ENCODE assay signal across 17 mouse cellular contexts in the genomic region with DNA sequence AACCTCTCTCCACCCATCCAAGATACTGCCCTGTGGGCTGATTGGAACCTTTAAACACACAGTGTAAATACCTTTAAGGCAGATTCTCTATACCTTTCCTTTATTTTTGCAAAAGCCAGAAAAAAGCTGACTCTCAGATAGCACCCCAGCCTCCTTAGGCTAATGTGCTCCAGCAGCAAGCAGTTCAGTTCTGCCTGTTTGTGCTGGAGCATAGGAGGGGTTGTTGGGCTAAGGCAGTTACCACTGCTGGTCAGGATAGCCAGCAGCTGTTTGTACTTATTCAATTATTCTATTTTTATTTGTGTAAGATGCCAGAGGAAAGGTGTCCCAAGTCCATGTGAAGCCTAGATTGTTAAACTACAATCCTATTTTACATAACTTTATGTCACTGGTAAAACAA. TPM values are rescaled to one million over a fixed set of nuclear protein-coding genes. Genes with fewer than 3 reads are reported as not detected.
DNase-seq lines count a peak whose midpoint lies in the region; ATAC-seq and TF ChIP-seq lines count a peak whose summit lies in the region.
"Had no signal": no experiment of that assay in that cellular context is flagged by ENCODE, and none has a peak within 500 bp of the region (broad histone marks: within the 10 kb centered on the region; RNA-seq: fewer than 3 reads in every experiment).

No protein-coding gene starts in this region.

- no peaks in the 10 kb centered on the region for H3K36me3 ChIP-seq in heart, embryonic 12.5 days
- no peaks in the 10 kb centered on the region for H3K36me3 ChIP-seq in lung, embryonic 14.5 days (ENCODE audit: insufficient read depth)
- no peaks in the 10 kb centered on the region for H3K36me3 ChIP-seq in embryonic facial prominence, embryonic 14.5 days (ENCODE audit: control insufficient read depth, insufficient read depth, low read length)
- H3K36me3 ChIP-seq in limb, embryonic 14.5 days (ENCODE audit: control insufficient read depth, insufficient read depth, low read length) = no peaks in the 10 kb centered on the region
- H3K36me3 ChIP-seq: G1E; hindbrain, embryonic 12.5 days had no signal

- intact Hi-C loops in heart, postnatal 36 days (cut with DNase I) = no loop called here

- H3K9me3 ChIP-seq in heart, embryonic 12.5 days (replicated peaks) = no peaks in the 10 kb centered on the region
- H3K9me3 ChIP-seq in lung, embryonic 14.5 days (ENCODE audit: low read depth, low read length) = no peaks in the 10 kb centered on the region
- H3K9me3 ChIP-seq in embryonic facial prominence, embryonic 14.5 days (ENCODE audit: control insufficient read depth, low read length) = no peaks in the 10 kb centered on the region
- no peaks in the 10 kb centered on the region for H3K9me3 ChIP-seq in limb, embryonic 14.5 days (ENCODE audit: control insufficient read depth, low read length)
- H3K9me3 ChIP-seq: G1E; hindbrain, embryonic 12.5 days had no signal

- peaks cover 23% of the 10 kb centered on the region for H3K4me1 ChIP-seq in heart, embryonic 12.5 days (replicated peaks)
- peaks cover 10% of the 10 kb centered on the region for H3K4me1 ChIP-seq in lung, embryonic 14.5 days (ENCODE audit: insufficient read depth)
- peaks cover 14% of the 10 kb centered on the region; the same call in 1 of the 2 replicates for H3K4me1 ChIP-seq in embryonic facial prominence, embryonic 14.5 days (ENCODE audit: control insufficient read depth, insufficient read depth, low read length)
- H3K4me1 ChIP-seq in limb, embryonic 14.5 days (ENCODE audit: control insufficient read depth, insufficient read depth, low read length) = peaks cover 24% of the 10 kb centered on the region

- no peak overlapping the region for H3K9ac ChIP-seq in heart, embryonic 12.5 days
- no peak overlapping the region for H3K9ac ChIP-seq in lung, embryonic 14.5 days
- H3K9ac ChIP-seq in embryonic facial prominence, embryonic 14.5 days (ENCODE audit: low read depth, low read length) = 0 out of 2 replicates have a peak overlapping the region, but pooled peaks have one; percentile 25
- no peak overlapping the region for H3K9ac ChIP-seq in limb, embryonic 14.5 days (ENCODE audit: low read depth, low read length, severe bottlenecking)
- H3K9ac ChIP-seq: hindbrain, embryonic 12.5 days; liver, embryonic 14.5 days had no signal

- no peak for ATAC-seq in heart, embryonic 12.5 days (ENCODE audit: insufficient number of reproducible peaks, low FRiP score)
- peak; percentile 23; the same call in 1 of the 2 replicates for ATAC-seq in lung, embryonic 14.5 days (ENCODE audit: insufficient read depth)
- ATAC-seq in embryonic facial prominence, embryonic 14.5 days (ENCODE audit: low read depth) = peak; percentile 58; the same call in 1 of the 2 replicates
- ATAC-seq in limb, embryonic 14.5 days (ENCODE audit: low FRiP score, low read depth) = peak; percentile 1; the same call in 1 of the 2 replicates
- ATAC-seq: midbrain, embryonic 16.5 days had no signal

- H3K4me2 ChIP-seq in heart, embryonic 12.5 days = peak overlapping the region; percentile 49
- H3K4me2 ChIP-seq in lung, embryonic 14.5 days = no peak overlapping the region; the same call in 1 of the 2 replicates
- peak overlapping the region; percentile 24; the same call in 1 of the 2 replicates for H3K4me2 ChIP-seq in embryonic facial prominence, embryonic 14.5 days (ENCODE audit: low read depth, low read length)
- H3K4me2 ChIP-seq in limb, embryonic 14.5 days (replicated peaks; ENCODE audit: low read depth, low read length, severe bottlenecking) = 0 out of 2 replicates have a peak overlapping the region, but pooled peaks have one; percentile 21
- H3K4me2 ChIP-seq: hindbrain, embryonic 12.5 days had no signal

- no peaks in the 10 kb centered on the region for H3K27me3 ChIP-seq in heart, embryonic 12.5 days (replicated peaks)
- H3K27me3 ChIP-seq in lung, embryonic 14.5 days (ENCODE audit: insufficient read depth, low read length) = no peaks in the 10 kb centered on the region
- no peaks in the 10 kb centered on the region for H3K27me3 ChIP-seq in embryonic facial prominence, embryonic 14.5 days (replicated peaks; ENCODE audit: control insufficient read depth, insufficient read depth, low read length)
- no peaks in the 10 kb centered on the region for H3K27me3 ChIP-seq in limb, embryonic 14.5 days (ENCODE audit: control insufficient read depth, insufficient read depth, low read length)
- H3K27me3 ChIP-seq: hindbrain, embryonic 12.5 days had no signal

- TF ChIP-seq CTCF in lung, embryonic 14.5 days (IDR thresholded peaks at IDR 0.05; ENCODE audit: low read depth) = no peak

- TF ChIP-seq POLR2A in limb, embryonic 14.5 days (IDR thresholded peaks at IDR 0.05; ENCODE audit: borderline replicate concordance, extremely low read depth, insufficient read depth, insufficient read length) = no peak

- no peak for DNase-seq in heart, postnatal 36 days
- DNase-seq in lung, embryonic 14.5 days = no peak
- DNase-seq in lung, postnatal 14 days = no peak
- DNase-seq in embryonic facial prominence, embryonic 14.5 days (ENCODE audit: low spot score) = no peak
- no peak for DNase-seq in limb, embryonic 14.5 days (ENCODE audit: low spot score)
- no peak for DNase-seq in layer of hippocampus, postnatal 25 days (ENCODE audit: extremely low spot score in 1 of 2, low spot score in 1 of 2)
- no peak for DNase-seq in right cerebral cortex, postnatal 4 days
- DNase-seq: adrenal gland, adult 8-10 months; cerebellum, adult 9-10 months; gastrocnemius, postnatal 36 days; kidney, adult 2 months; retina, postnatal 1 day had no signal

- no peak overlapping the region for H3K4me3 ChIP-seq in heart, embryonic 12.5 days
- no peak overlapping the region for H3K4me3 ChIP-seq in lung, embryonic 14.5 days (ENCODE audit: low read depth, low read length)
- H3K4me3 ChIP-seq in embryonic facial prominence, embryonic 14.5 days (ENCODE audit: low read depth, low read length) = no peak overlapping the region
- no peak overlapping the region for H3K4me3 ChIP-seq in limb, embryonic 14.5 days (replicated peaks; ENCODE audit: low read length)
- H3K4me3 ChIP-seq: hindbrain, embryonic 12.5 days had no signal

- H3K27ac ChIP-seq in heart, embryonic 12.5 days (ENCODE audit: poor library complexity, severe bottlenecking) = 0 out of 2 replicates have a peak overlapping the region, but pooled peaks have one; percentile 7
- H3K27ac ChIP-seq in lung, embryonic 14.5 days (ENCODE audit: low read depth) = peak overlapping the region; percentile 14; the same call in 1 of the 2 replicates
- H3K27ac ChIP-seq in embryonic facial prominence, embryonic 14.5 days (replicated peaks; ENCODE audit: low read depth, low read length) = peak overlapping the region; percentile 68
- peak overlapping the region; percentile 50; the same call in 1 of the 2 replicates for H3K27ac ChIP-seq in limb, embryonic 14.5 days (replicated peaks; ENCODE audit: low read depth, low read length)
- H3K27ac ChIP-seq: hindbrain, embryonic 12.5 days; liver, embryonic 14.5 days had no signal

RNA-seq across cellular contexts. Expression of a gene that starts 39.0 kb away (rescaled TPM):
- polyA plus RNA-seq in heart, embryonic 12.5 days (2016; fragmentation: Nextera tagmentation; extraction: Ambion mirVana) = 40.0 and 41.8 TPM in 2 replicates
- 10 to 100 TPM; 24.4 to 27.3 TPM for total RNA-seq in heart, postnatal 36 days (2021)
- 43.3 and 46.5 TPM in 2 replicates for polyA plus RNA-seq in lung, embryonic 14.5 days (2014; fragmentation: Nextera tagmentation; extraction: Ambion mirVana)
- polyA plus RNA-seq in embryonic facial prominence, embryonic 14.5 days (2014; fragmentation: Nextera tagmentation; extraction: Ambion mirVana) = 39.4 and 42.7 TPM in 2 replicates
- 44.2 and 52.3 TPM in 2 replicates for polyA plus RNA-seq in limb, embryonic 14.5 days (2012; rRNA removed)
- 36.3 and 42.8 TPM in 2 replicates for polyA plus RNA-seq in limb, embryonic 14.5 days (2014; fragmentation: Nextera tagmentation; extraction: Ambion mirVana)
- total RNA-seq in layer of hippocampus, postnatal 25 days (2021) = 10 to 100 TPM; 47.6 to 49.8 TPM

RNA-seq across cellular contexts. Expression of a gene that starts 57.0 kb away (rescaled TPM):
- 230 and 232 TPM in 2 replicates for polyA plus RNA-seq in heart, embryonic 12.5 days (2016; fragmentation: Nextera tagmentation; extraction: Ambion mirVana)
- total RNA-seq in heart, postnatal 36 days (2021) = 100 to 1,000 TPM; 137 to 156 TPM
- 626 and 660 TPM in 2 replicates for polyA plus RNA-seq in lung, embryonic 14.5 days (2014; fragmentation: Nextera tagmentation; extraction: Ambion mirVana)
- polyA plus RNA-seq in embryonic facial prominence, embryonic 14.5 days (2014; fragmentation: Nextera tagmentation; extraction: Ambion mirVana) = 2,526 and 3,098 TPM in 2 replicates
- 1,303 and 1,310 TPM in 2 replicates for polyA plus RNA-seq in limb, embryonic 14.5 days (2012; rRNA removed)
- polyA plus RNA-seq in limb, embryonic 14.5 days (2014; fragmentation: Nextera tagmentation; extraction: Ambion mirVana) = 1,790 and 1,964 TPM in 2 replicates
- 10 to 100 TPM; 17.0 to 18.9 TPM for total RNA-seq in layer of hippocampus, postnatal 25 days (2021)
- polyA plus RNA-seq: G1E had no signal

Comparison
In these comparisons a context has a peak if more than half of its experiments do, and no peak if none do; other contexts are left out.
1. H3K27ac ChIP-seq: peak in every context shown above with its lines; median percentile 68 in embryonic facial prominence, embryonic 14.5 days; 50 in limb, embryonic 14.5 days; 14 in lung, embryonic 14.5 days; 7 in heart, embryonic 12.5 days.